Mouse (Mus musculus): ENCODE measurements around the gene Plekhg5. TPM values are rescaled to one million over a fixed set of nuclear protein-coding genes. Genes with fewer than 3 reads are reported as not detected.
A peak's percentile ranks its signal among the peaks of the same experiment; 100 is the strongest.

Gene Plekhg5
- total and polyA plus RNA-seq, 3 experiments, result 0.05 to 2.1 (median 1.1) TPM

DNA sequence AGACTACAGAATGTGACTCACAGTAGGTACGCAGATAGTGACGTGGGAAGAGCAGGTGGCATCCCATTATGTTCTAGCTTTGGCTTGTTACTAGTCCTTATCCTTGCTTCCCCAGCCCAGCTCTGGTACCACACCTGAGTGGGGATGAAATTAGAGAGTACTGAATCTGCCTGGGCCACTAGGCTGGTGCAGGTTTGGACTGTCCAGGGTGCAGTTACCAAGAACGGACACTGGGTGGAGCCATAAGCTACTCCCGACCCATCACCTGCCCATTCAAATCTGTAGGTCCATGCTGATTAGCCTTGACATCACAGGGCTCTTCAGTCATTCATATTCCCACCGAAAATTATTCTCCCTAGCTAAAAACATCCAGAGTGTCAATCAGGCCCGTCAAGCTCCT lies 68.1 kb downstream of the Plekhg5 start (continued):
- TF ChIP-seq NRF1 (IDR thresholded peaks at IDR 0.05; ENCODE audit: low read depth, low read length), result no peak
- no peak for TF ChIP-seq E2F4 (IDR thresholded peaks at IDR 0.05; ENCODE audit: insufficient replicate concordance, low read depth, low read length)
- 0 out of 2 replicates have a peak, but pooled peaks have one; percentile 32 for TF ChIP-seq BHLHE40 (IDR thresholded peaks at IDR 0.05; ENCODE audit: low read depth, low read length)

DNA sequence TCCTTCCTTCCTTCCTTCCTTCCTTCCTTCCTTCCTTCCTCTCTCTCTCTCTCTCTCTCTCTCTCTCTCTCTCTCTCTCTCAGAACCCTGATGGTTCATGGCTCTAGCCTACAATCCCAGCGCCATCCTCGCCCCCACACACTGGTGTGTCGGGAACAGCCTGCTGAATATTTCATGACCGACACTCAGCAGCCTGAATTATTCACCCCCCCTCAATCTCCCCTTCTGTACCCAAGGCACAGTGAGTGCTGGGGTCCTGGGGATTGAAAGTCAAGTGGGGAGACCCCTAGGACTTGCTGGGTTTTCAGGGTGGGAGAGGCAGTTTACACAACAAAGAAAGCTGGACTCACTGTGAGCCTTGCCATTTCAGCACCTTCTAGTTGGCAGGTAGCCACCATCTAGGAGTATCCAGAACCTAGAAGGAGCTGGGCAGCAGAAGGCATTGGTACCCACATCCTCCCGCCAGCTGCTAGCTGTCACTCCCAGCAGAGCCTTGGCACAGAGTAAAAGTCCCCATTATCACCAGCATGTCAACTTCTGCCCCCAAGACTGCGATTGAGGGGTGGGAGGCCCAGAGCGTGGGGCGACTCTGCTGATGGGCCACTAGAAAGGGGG lies 69.3 kb downstream of the Plekhg5 start:
- DNase-seq (ENCODE audit: extremely low read depth), result no peak
- H3K9me3 ChIP-seq (replicated peaks; ENCODE audit: low read length), result peaks cover 4% of the 10 kb centered on the region
- in situ Hi-C loops (cut with MboI; ENCODE audit: low pct_ligation_motif_present, low pct_unique_long_range_greater_than_20kb, low sequenced_read_pairs), result no loop called here

GRCm38 (mm10) chr4:152143632-152144031 lies 71.3 kb downstream of the Plekhg5 start:
- H3K27ac ChIP-seq (ENCODE audit: insufficient read depth, low read depth), result no peak overlapping the region
- no peak overlapping the region for H3K4me3 ChIP-seq (replicated peaks in 1 of 3; ENCODE audit: low read depth in 2 of 3, low read length in 2 of 3, poor library complexity in 1 of 3)
- peaks cover 3 to 6% of the 10 kb centered on the region in 2 experiments for H3K4me1 ChIP-seq (ENCODE audit: control insufficient read depth in 1 of 2, insufficient read depth in 2 of 2)
- H3K27me3 ChIP-seq (replicated peaks), result peaks cover 81% of the 10 kb centered on the region
- no peaks in the 10 kb centered on the region for H3K79me2 ChIP-seq (replicated peaks; ENCODE audit: control insufficient read depth, extremely low read depth, insufficient read depth, poor library complexity, severe bottlenecking)
- peaks cover 4% of the 10 kb centered on the region for H3K9me3 ChIP-seq (replicated peaks; ENCODE audit: low read length)
- no peak for DNase-seq (ENCODE audit: extremely low read depth)
- in situ Hi-C loops (cut with MboI; ENCODE audit: low pct_ligation_motif_present, low pct_unique_long_range_greater_than_20kb, low sequenced_read_pairs), result no loop called here
- H3K4me2 ChIP-seq (ENCODE audit: insufficient read depth, low read depth, poor library complexity, severe bottlenecking), result no peak overlapping the region
- H3K9ac ChIP-seq (ENCODE audit: insufficient read depth, low read depth), result no peak overlapping the region
- H3K36me3 ChIP-seq (replicated peaks in 1 of 2; ENCODE audit: control insufficient read depth in 1 of 2, insufficient read depth in 1 of 2, low read length in 1 of 2), result no peaks in the 10 kb centered on the region
- TF ChIP-seq CTCF (conservative IDR thresholded peaks at IDR 0.05 in 1 of 2, IDR thresholded peaks at IDR 0.05 in 1 of 2; ENCODE audit: low read depth in 2 of 2, low read length in 2 of 2), result peak in 1 of 2 experiments; percentile 18; a peak in 1 of 4 replicates
- TF ChIP-seq E2F4 (IDR thresholded peaks at IDR 0.05; ENCODE audit: insufficient replicate concordance, low read depth, low read length), result no peak
- dilution Hi-C loops (cut with MboI; ENCODE audit: extremely low pct_ligation_motif_present, extremely low pct_unique_long_range_greater_than_20kb, low sequenced_read_pairs), result no loop called here

More for the DNA sequence above, 69.3 kb downstream of the Plekhg5 start:
- no peak overlapping the region for H3K4me2 ChIP-seq (ENCODE audit: insufficient read depth, low read depth, poor library complexity, severe bottlenecking)
- H3K4me3 ChIP-seq (replicated peaks in 1 of 3; ENCODE audit: low read depth in 2 of 3, low read length in 2 of 3, poor library complexity in 1 of 3), result no peak overlapping the region
- dilution Hi-C loops (cut with MboI; ENCODE audit: extremely low pct_ligation_motif_present, extremely low pct_unique_long_range_greater_than_20kb, low sequenced_read_pairs), result no loop called here
- no peaks in the 10 kb centered on the region for H3K79me2 ChIP-seq (replicated peaks; ENCODE audit: control insufficient read depth, extremely low read depth, insufficient read depth, poor library complexity, severe bottlenecking)
- H3K36me3 ChIP-seq (replicated peaks in 1 of 2; ENCODE audit: control insufficient read depth in 1 of 2, insufficient read depth in 1 of 2, low read length in 1 of 2), result no peaks in the 10 kb centered on the region
- H3K4me1 ChIP-seq (ENCODE audit: control insufficient read depth in 1 of 2, insufficient read depth in 2 of 2), result peaks cover 6 to 11% of the 10 kb centered on the region in 2 experiments
- TF ChIP-seq UBTF (IDR thresholded peaks at IDR 0.05; ENCODE audit: low read depth, low read length) (no peak), RAD21 (IDR thresholded peaks at IDR 0.05; ENCODE audit: low read depth, low read length) (no peak), ZNF384 (IDR thresholded peaks at IDR 0.05; ENCODE audit: low read depth, low read length) (no peak), ELF1 (IDR thresholded peaks at IDR 0.05; ENCODE audit: low read depth, low read length) (no peak), NRF1 (IDR thresholded peaks at IDR 0.05; ENCODE audit: low read depth, low read length) (no peak), TBP (conservative IDR thresholded peaks at IDR 0.05; ENCODE audit: low read depth, low read length) (no peak), NELFE (IDR thresholded peaks at IDR 0.05; ENCODE audit: low read depth, low read length) (no peak), CHD1 (IDR thresholded peaks at IDR 0.05; ENCODE audit: low read depth, low read length) (no peak), MAZ (IDR thresholded peaks at IDR 0.05; ENCODE audit: low read depth, low read length) (no peak), HCFC1 (IDR thresholded peaks at IDR 0.05; ENCODE audit: low read depth, low read length) (no peak), ZKSCAN1 (IDR thresholded peaks at IDR 0.05; ENCODE audit: borderline replicate concordance, low read depth, low read length) (no peak), EP300 (IDR thresholded peaks at IDR 0.05; ENCODE audit: low read length) (no peak), PAX5 (IDR thresholded peaks at IDR 0.05; ENCODE audit: low read length) (no peak), MEF2A (IDR thresholded peaks at IDR 0.05; ENCODE audit: borderline replicate concordance, low read depth, low read length) (no peak), MYC (IDR thresholded peaks at IDR 0.05; ENCODE audit: low read depth, low read length) (no peak)
- H3K9ac ChIP-seq (ENCODE audit: insufficient read depth, low read depth), result no peak overlapping the region
- H3K27me3 ChIP-seq (replicated peaks), result peaks cover 73% of the 10 kb centered on the region
- H3K27ac ChIP-seq (ENCODE audit: insufficient read depth, low read depth), result no peak overlapping the region
